Mouse (Mus musculus): ENCODE results near the gene Ptrh2.
A peak's percentile ranks its signal among the peaks of the same experiment; 100 is the strongest.

The Ptrh2 gene

DNA sequence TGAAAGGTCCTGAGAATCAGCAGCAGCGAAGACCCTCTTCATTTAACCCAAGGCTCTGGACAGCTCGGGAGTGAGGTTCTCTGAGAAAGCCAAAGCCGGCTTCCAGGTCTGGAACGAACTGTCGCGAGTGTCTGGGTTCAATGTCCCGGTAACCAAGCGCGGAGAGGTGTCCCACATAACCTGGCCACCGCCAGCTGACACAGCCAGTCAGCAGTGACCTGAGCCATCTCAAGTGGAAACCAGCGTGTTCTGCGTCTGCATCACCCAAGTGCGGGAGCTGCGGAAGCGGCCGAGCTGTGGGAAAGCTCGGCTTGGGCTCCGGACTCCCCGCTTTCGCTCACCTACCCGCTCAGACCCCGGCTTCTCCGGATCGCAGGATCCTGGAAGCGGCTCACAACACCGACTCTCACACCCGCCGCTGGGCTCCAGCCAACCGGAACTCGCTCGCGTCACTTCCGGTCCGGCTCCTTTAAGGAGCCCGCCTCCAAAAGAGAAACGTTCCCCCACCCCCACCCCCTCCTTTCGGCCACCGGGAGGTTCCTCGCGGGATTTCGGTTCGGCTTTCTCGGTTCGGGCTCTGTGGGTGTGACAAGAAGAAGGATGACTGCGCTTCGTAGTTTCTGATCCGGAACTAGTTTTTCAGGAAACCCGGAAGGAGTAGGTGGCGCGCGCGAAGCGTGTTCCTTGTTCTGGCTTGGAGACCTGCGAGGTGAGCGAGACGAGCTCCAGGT is at the start of gene Ptrh2, which contains the start of gene Vmp1:
Gene Ptrh2, plus strand, starts transcription at position 591 of the 731 bp plus-strand sequence.
Gene Vmp1, minus strand, starts transcription at position 442 of the 731 bp plus-strand sequence.
- DNase-seq (ENCODE audit: extremely low spot score), result peak; percentile 96

DNA sequence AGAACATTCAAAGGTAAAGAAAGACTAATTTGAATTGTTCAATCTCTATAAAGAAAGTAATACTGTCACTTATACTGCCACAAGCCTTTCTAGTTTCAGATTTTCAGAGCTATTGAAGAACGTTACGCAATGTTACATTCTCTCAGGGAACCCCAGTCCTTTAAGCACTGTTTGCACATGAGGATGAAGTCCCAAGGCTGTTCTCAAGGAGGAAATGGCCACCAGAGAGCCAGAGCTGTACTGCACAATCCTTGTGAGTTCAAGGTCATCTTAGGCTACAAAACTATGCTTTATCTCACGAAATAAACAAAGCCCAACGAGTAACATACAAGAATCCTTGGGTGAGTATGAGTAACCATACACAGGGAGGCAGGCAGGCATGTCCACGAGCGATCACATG is 49.4 kb upstream of the Ptrh2 start:
- no peak for DNase-seq (ENCODE audit: extremely low spot score)

GRCm38 (mm10) chr11:86637697-86638096 is 46.1 kb upstream of the Ptrh2 start:
- no peak for DNase-seq (ENCODE audit: extremely low spot score)

DNA sequence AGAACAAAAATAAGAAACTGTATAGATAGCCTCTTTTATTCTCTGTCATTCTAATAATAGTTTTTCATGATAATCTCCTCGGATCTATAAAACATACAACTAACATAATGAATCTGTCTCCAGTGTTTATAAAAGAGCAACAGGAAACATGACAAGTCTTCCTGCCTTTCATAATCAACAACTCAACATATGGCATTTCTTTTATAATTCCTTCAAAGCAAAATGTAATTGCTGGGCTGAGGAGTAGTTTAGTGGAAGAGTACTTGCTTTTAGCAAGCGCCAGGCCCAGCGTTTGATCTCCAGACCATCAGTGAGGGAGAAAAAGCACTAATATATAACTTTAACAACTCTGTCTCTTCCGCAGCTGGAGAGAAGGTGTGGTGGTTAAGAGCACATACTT is 42.1 kb upstream of the Ptrh2 start:
- no peak for DNase-seq (ENCODE audit: extremely low spot score)

DNA sequence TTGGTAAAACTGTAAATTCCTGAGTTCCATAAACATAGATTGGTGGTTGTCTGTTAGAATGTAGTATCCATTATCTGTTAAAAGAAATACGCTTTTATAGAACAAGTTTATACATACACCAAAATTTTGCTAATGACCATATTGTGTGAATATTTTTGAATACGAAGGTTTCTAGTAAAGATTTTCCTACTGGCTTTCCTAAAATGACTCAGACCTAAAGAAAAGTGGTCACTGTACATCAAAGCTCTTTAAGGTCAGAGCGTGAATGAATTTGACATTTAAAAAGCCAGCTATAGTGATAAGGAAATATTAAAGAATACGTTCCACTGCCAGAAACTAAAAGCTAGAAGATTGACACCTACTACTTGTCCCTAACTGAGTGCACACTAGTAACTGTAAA is 39.2 kb upstream of the Ptrh2 start:
- DNase-seq (ENCODE audit: extremely low spot score), result no peak

DNA sequence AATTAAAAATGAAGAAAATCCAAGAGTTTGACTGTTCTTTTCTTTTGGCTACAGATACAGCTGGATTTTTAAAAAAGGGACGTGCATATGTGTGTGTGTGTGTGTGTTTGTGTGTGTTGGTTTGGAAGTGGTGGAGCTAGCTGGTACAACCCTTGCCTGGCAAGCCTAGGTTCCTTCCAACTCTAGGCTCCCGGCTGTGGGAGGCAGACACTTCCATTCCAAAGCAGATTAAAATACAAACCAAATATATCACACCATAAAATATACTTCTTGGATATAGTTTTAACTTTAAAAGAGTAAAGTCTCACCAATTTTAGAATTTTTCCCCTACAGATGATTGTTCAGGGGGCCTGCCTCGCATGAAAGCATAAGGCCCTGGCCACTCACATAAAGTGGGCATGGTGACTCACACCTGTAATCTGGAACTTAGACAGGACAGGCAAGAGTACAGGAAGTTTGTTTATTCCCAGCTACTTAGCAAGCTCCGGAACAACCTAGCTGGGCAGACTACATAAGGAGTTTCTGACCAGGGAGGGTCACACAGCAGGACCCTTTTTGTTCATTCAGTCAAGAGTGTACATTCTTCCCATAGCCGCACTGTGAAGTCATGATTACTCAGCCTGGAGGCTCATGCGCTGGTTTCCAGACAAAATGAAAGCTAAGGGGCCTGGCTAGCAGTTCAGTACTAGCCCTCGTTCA is 37.5 kb upstream of the Ptrh2 start:
- DNase-seq (ENCODE audit: extremely low spot score), result peak; percentile 17

- no peak for DNase-seq (ENCODE audit: extremely low spot score)
These were observed 36.8 kb upstream of the Ptrh2 start for GRCm38 (mm10) chr11:86646885-86647459.

DNA sequence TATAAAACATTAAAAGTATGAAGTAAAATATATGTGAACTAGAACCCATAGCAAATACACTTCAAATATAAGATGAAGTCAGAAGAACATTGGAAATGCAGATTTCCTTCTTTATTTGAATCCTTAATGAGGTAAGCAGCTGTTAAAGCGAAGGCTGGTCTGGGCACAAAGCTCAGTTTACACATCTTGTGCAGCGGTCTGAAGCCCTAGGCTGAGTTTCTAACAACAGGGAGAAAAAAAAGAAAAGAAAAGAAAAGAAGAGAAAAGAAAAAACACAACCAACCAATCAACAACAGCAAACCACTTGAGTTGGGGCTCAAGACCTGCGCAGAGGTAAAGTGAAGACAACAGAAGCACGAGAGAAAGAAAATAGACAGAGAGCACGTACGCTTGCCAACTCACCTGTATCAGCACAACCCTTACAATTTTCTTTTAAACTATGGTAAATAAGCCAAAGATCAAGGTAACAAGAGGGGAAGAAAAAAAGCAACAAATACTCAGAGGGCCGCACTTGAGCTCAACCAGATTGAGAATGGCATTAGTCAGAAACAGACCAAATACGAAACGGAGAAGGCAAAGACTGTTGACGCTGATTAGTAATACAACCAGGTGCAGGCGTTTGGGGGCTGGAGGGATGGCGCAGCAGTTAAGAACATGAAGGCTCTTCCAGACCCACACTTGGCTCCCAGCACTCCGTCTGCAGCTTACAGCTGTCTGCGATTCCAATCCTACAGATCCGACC is 35.9 kb upstream of the Ptrh2 start:
- DNase-seq (ENCODE audit: extremely low spot score), result no peak

- no peak for DNase-seq (ENCODE audit: extremely low spot score)
These were observed 34.2 kb upstream of the Ptrh2 start for GRCm38 (mm10) chr11:86649542-86649941.

GRCm38 (mm10) chr11:86650676-86651075 is 33.1 kb upstream of the Ptrh2 start:
- DNase-seq (ENCODE audit: extremely low spot score), result no peak

GRCm38 (mm10) chr11:86652578-86652979 is 31.2 kb upstream of the Ptrh2 start:
- no peak for DNase-seq (ENCODE audit: extremely low spot score)

- DNase-seq (ENCODE audit: extremely low spot score), result peak; percentile 65
These were observed 30.3 kb upstream of the Ptrh2 start for GRCm38 (mm10) chr11:86653446-86653845.

- no peak for DNase-seq (ENCODE audit: extremely low spot score)
These were observed 29.7 kb upstream of the Ptrh2 start for GRCm38 (mm10) chr11:86654096-86654495.

GRCm38 (mm10) chr11:86655671-86656070 is 28.1 kb upstream of the Ptrh2 start:
- DNase-seq (ENCODE audit: extremely low spot score), result no peak

GRCm38 (mm10) chr11:86656849-86657567 is 26.8 kb upstream of the Ptrh2 start:
- no peak for DNase-seq (ENCODE audit: extremely low spot score)

DNA sequence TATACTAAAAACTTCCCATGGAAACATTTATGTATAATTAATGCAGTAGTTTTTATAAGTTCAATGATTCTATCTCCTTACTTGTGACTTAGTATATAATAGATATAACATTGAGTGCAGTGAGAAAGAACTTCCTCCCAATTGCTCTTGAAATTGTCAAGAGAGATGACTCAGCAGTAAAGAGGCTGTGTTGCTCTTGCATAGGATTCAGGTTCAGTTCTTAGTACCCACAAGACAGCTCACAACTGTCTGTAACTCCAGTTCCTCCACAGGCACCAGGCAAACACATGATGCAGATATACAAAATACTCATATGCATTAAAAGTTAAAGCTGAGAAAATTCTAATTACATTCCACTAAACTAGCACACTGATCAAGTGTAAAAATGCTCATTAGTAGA is 25.9 kb upstream of the Ptrh2 start:
- no peak for DNase-seq (ENCODE audit: extremely low spot score)

DNA sequence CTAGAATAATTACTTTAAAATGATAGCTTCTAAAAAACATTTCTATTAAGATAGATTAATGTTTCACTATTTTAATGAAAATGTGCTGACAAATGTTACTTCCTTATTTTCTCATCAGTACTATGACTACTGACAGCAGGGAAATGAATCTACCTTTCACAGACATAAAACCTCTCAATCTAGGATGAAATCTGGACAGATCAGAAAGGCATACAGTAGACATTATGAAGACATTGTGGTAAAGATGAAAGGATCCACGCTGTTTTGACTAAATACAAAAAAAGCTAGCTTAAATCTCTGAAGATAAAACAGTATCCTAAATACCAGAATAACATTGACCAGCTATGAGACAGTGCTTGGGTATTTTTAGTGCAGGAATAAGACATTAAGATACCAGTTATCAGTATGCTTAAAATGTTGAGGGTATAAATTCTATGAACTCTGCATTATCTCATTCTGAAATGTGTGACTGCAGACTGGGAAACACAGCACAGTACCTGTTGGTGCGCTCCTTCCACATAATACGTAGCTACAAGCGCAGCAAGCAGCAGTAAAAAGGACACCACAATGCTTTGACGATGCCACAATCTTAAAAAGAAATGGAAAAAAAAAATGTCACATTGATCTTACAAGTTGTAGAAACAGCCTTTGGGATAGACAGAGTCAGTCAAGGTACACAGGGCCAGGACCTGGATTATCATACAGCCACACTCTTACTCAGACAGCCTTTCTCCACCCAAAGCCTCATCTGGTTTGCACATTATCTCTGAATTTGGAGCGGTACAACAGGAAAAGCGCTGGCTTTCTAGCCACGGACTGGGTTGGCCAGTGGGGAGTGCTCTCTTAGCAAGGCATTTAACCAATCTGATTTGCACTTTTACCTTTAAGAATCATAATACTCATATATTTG is 20.5 kb upstream of the Ptrh2 start:
- no peak for DNase-seq (ENCODE audit: extremely low spot score)

- DNase-seq (ENCODE audit: extremely low spot score), result no peak
These were observed 19.8 kb upstream of the Ptrh2 start for GRCm38 (mm10) chr11:86663977-86664376.

- DNase-seq (ENCODE audit: extremely low spot score), result no peak
These were observed 19.4 kb upstream of the Ptrh2 start for GRCm38 (mm10) chr11:86664406-86664805.

- no peak for DNase-seq (ENCODE audit: extremely low spot score)
These were observed 16.2 kb upstream of the Ptrh2 start for GRCm38 (mm10) chr11:86667553-86667952.

Measured in embryo, embryonic 9.5 days (tissue).